8 mouse cellular contexts compared by ENCODE assay signal in the genomic region with DNA sequence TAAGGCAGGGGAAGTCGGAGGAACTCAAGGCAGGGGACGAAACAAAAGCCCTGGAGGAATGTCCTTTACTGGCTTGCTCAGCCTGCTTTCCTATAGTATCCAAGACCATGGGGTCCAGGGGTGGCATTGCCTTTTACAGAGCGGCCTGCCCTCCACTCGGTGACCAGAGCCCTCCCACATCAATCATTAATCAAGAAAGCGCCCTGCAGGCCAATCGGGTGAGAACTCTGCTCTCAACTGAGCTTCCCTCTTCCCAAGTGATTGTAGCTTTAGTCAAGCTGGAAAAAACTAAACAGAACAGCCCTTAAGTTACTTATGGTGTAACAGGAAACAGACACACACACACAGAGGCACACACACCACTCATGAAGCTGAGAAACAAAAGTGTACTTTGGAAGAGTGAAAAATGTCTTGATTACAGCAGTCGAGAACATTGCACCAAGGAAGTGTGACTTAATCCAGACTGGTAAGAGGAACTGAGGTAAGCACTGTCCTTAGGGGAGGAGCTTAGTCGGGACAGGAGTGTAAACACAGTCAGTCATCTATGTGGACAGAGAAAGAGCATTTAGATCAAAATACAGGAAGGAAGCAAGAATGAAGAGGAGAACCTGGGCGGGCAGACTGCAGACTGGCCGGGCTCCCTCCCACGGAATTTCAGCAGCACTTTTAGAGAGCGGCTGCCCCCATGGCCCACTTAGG.
DNase-seq lines count a peak whose midpoint lies in the region; ATAC-seq lines count a peak whose summit lies in the region.

No protein-coding gene starts in this region.

- H3K4me1 ChIP-seq in neural tube, embryonic 15.5 days: peaks cover 21% of the 10 kb centered on the region
- H3K4me1 ChIP-seq in heart, embryonic 16.5 days (ENCODE audit: control insufficient read depth, insufficient read depth, low read length): peaks cover 12% of the 10 kb centered on the region; the same call in 1 of the 2 replicates
- peaks cover 8% of the 10 kb centered on the region; the same call in 1 of the 2 replicates for H3K4me1 ChIP-seq in limb, embryonic 11.5 days (ENCODE audit: control insufficient read depth, insufficient read depth, low read length)

- H3K4me3 ChIP-seq in neural tube, embryonic 15.5 days (replicated peaks): no peak overlapping the region
- no peak overlapping the region for H3K4me3 ChIP-seq in heart, embryonic 16.5 days (ENCODE audit: low read length)
- no peak overlapping the region for H3K4me3 ChIP-seq in limb, embryonic 11.5 days (ENCODE audit: low read depth, low read length)

- no peak overlapping the region for H3K9ac ChIP-seq in neural tube, embryonic 15.5 days (replicated peaks)
- no peak overlapping the region for H3K9ac ChIP-seq in heart, embryonic 16.5 days (ENCODE audit: low read length)
- H3K9ac ChIP-seq in limb, embryonic 11.5 days (ENCODE audit: low read length): no peak overlapping the region

- ATAC-seq in neural tube, embryonic 15.5 days (ENCODE audit: low FRiP score): no peak
- ATAC-seq in heart, embryonic 16.5 days (replicated peaks; ENCODE audit: extremely low read depth, insufficient read depth, low FRiP score): peak; percentile 69
- no peak for ATAC-seq in limb, embryonic 11.5 days (ENCODE audit: insufficient number of reproducible peaks, low FRiP score, low TSS enrichment, low read depth)
- peak; percentile 96 for ATAC-seq in monocyte, adult 5-6 weeks (replicated peaks; ENCODE audit: insufficient number of reproducible peaks, low FRiP score, low TSS enrichment, poor library complexity, severe bottlenecking)

- H3K27ac ChIP-seq in neural tube, embryonic 15.5 days (replicated peaks): no peak overlapping the region
- peak overlapping the region; percentile 57 for H3K27ac ChIP-seq in heart, embryonic 16.5 days (ENCODE audit: low read length)
- H3K27ac ChIP-seq in limb, embryonic 11.5 days (replicated peaks; ENCODE audit: low read depth, low read length): peak overlapping the region; percentile 51; the same call in 1 of the 2 replicates

- H3K36me3 ChIP-seq in neural tube, embryonic 15.5 days: peaks cover 8% of the 10 kb centered on the region
- H3K36me3 ChIP-seq in heart, embryonic 16.5 days (ENCODE audit: control insufficient read depth, insufficient read depth): peaks cover 5% of the 10 kb centered on the region; the same call in 1 of the 2 replicates
- no peaks in the 10 kb centered on the region for H3K36me3 ChIP-seq in limb, embryonic 11.5 days (ENCODE audit: control insufficient read depth, insufficient read depth, low read length)

- no peak overlapping the region for H3K4me2 ChIP-seq in neural tube, embryonic 15.5 days
- H3K4me2 ChIP-seq in heart, embryonic 16.5 days (ENCODE audit: low read depth, low read length): peak overlapping the region; percentile 41
- H3K4me2 ChIP-seq in limb, embryonic 11.5 days (ENCODE audit: low read depth, severe bottlenecking): no peak overlapping the region

- peak; percentile 20 for DNase-seq in neural tube, embryonic 10.5 days (ENCODE audit: extremely low spot score, low spot score)
- DNase-seq in limb, embryonic 11.5 days (ENCODE audit: low spot score): no peak
- no peak for DNase-seq in cerebellum, postnatal 14 days
- DNase-seq in gastrocnemius, adult 8-10 months (ENCODE audit: low spot score in 2 of 2): no peak
- no peak for DNase-seq in left cerebral cortex, postnatal 14 days (ENCODE audit: low spot score in 2 of 2)

- 57% methylated on average over 12 of the region's 12 CpGs for WGBS in neural tube, embryonic 15.5 days
- 47% methylated on average over 12 of the region's 12 CpGs for WGBS in heart, embryonic 16.5 days
- WGBS in limb, embryonic 11.5 days: 43% methylated on average over 12 of the region's 12 CpGs

- no peaks in the 10 kb centered on the region for H3K27me3 ChIP-seq in neural tube, embryonic 15.5 days (replicated peaks)
- no peaks in the 10 kb centered on the region for H3K27me3 ChIP-seq in heart, embryonic 16.5 days (ENCODE audit: control insufficient read depth, insufficient read depth, low read length)
- H3K27me3 ChIP-seq in limb, embryonic 11.5 days (ENCODE audit: control insufficient read depth, insufficient read depth, low read length): no peaks in the 10 kb centered on the region

- intact Hi-C loops in left cerebral cortex, postnatal 14 days (cut with DNase I): loop anchor here (5.0 kb wide), 1 partner anchor 99 kb away; the partner anchor contains the start of gene Wdfy3

- no peaks in the 10 kb centered on the region for H3K9me3 ChIP-seq in neural tube, embryonic 15.5 days (replicated peaks)
- H3K9me3 ChIP-seq in heart, embryonic 16.5 days (replicated peaks; ENCODE audit: control insufficient read depth, low read length): no peaks in the 10 kb centered on the region
- H3K9me3 ChIP-seq in limb, embryonic 11.5 days (ENCODE audit: control insufficient read depth, low read length): no peaks in the 10 kb centered on the region

Comparison
In these comparisons a context has a peak if more than half of its experiments do, and no peak if none do; other contexts are left out.
1. ATAC-seq: peak in heart, embryonic 16.5 days (single experiment) and monocyte, adult 5-6 weeks (single experiment); none in neural tube, embryonic 15.5 days (single experiment) and limb, embryonic 11.5 days (single experiment).